Mouse (Mus musculus): Measurements from ENCODE around the gene H2-T24. TPM values are rescaled to one million over a fixed set of nuclear protein-coding genes. Genes with fewer than 3 reads are reported as not detected.
A peak's percentile ranks its signal among the peaks of the same experiment; 100 is the strongest.
"Not testable (repeated sequence)": the region's sequence is repeated elsewhere in the genome, so short reads cannot be mapped to it uniquely, and the experiment has no call there.

The H2-T24 gene
- polyA plus RNA-seq, 1 experiment from 2014 or later: 3.6 TPM

DNA sequence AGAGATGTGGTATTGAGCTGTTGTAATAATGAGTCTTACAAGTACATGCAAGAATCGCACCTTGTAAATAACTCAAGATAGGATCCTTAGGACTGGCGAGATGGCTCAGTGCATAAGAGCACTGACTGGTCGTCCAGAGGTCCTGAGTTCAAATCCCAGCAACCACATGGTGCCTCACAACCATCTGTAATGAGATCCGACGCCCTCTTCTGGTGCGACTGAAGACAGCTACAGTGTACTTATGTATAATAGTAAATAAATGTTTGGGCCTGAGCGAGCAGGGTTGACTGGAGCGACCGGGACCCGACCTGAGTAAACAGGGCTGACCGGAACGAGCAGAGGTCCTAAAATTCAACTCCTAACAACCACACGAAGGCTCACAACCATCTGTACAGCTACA is 15.8 kb upstream of the H2-T24 start:
- H3K27me3 ChIP-seq (ENCODE audit: control insufficient read depth, insufficient read depth, low read length); H3K36me3 ChIP-seq (ENCODE audit: control insufficient read depth, insufficient read depth, low read length); ATAC-seq (ENCODE audit: insufficient read depth, low FRiP score, low TSS enrichment); DNase-seq (ENCODE audit: low spot score); H3K4me3 ChIP-seq (ENCODE audit: low read depth, low read length); H3K4me1 ChIP-seq (ENCODE audit: control insufficient read depth, insufficient read depth, low read length); H3K9me3 ChIP-seq (ENCODE audit: control insufficient read depth, low read length); H3K27ac ChIP-seq (ENCODE audit: low read depth, low read length); H3K9ac ChIP-seq (ENCODE audit: low read length); H3K4me2 ChIP-seq (ENCODE audit: low read depth): not testable (repeated sequence)
- 86% methylated on average over 13 of the region's 13 CpGs for WGBS

DNA sequence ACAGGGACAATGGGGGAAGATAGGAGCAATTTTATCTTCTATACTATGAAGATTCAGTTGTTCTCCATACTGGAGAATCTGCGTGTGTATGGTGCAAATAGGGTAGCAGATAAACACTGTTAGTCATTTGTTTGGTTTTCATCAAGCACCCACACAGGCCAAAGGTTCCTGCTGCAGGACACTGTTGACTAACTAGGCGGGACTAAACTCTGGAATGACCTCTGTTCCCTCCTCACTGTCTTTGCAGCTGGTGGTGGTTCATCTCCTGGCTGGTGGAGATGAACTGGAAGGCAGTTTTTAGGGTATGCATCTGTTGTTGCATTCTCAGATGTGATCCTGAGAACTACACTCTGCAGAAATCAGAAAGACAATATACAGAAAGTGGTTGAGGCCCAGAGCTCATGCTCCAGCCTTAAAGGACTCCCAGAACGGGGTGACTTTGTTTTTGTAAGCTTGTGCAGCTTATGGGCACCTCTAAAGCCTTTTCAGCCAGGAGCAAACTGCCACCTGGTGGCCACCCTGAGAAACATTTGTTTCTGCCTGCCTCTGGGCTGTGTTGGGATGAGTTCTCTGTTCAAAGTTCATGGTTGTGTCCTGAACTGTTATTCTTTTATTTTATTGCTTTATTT is 14.8 kb upstream of the H2-T24 start:
- not testable (repeated sequence) for H3K27me3 ChIP-seq (ENCODE audit: control insufficient read depth, insufficient read depth, low read length); H3K4me2 ChIP-seq (ENCODE audit: low read depth); ATAC-seq (ENCODE audit: insufficient read depth, low FRiP score, low TSS enrichment); H3K36me3 ChIP-seq (ENCODE audit: control insufficient read depth, insufficient read depth, low read length); H3K4me3 ChIP-seq (ENCODE audit: low read depth, low read length); H3K4me1 ChIP-seq (ENCODE audit: control insufficient read depth, insufficient read depth, low read length); DNase-seq (ENCODE audit: low spot score); H3K9ac ChIP-seq (ENCODE audit: low read length); H3K27ac ChIP-seq (ENCODE audit: low read depth, low read length); H3K9me3 ChIP-seq (ENCODE audit: control insufficient read depth, low read length)
- 37% methylated on average over 3 of the region's 3 CpGs for WGBS

GRCm38 (mm10) chr17:36034524-36034923 is 14.2 kb upstream of the H2-T24 start:
- H3K4me1 ChIP-seq (ENCODE audit: control insufficient read depth, insufficient read depth, low read length); H3K4me2 ChIP-seq (ENCODE audit: low read depth); H3K9me3 ChIP-seq (ENCODE audit: control insufficient read depth, low read length); ATAC-seq (ENCODE audit: insufficient read depth, low FRiP score, low TSS enrichment); H3K27ac ChIP-seq (ENCODE audit: low read depth, low read length); H3K36me3 ChIP-seq (ENCODE audit: control insufficient read depth, insufficient read depth, low read length); DNase-seq (ENCODE audit: low spot score); H3K27me3 ChIP-seq (ENCODE audit: control insufficient read depth, insufficient read depth, low read length); H3K4me3 ChIP-seq (ENCODE audit: low read depth, low read length); H3K9ac ChIP-seq (ENCODE audit: low read length): not testable (repeated sequence)
- WGBS: 64% methylated on average over 3 of the region's 3 CpGs

GRCm38 (mm10) chr17:36032351-36032875 is 12.1 kb upstream of the H2-T24 start, which contains the start of gene H2-T23:
Gene H2-T23, minus strand, starts transcription at chr17:36032855.
- ATAC-seq (ENCODE audit: insufficient read depth, low FRiP score, low TSS enrichment); H3K4me1 ChIP-seq (ENCODE audit: control insufficient read depth, insufficient read depth, low read length); H3K9me3 ChIP-seq (ENCODE audit: control insufficient read depth, low read length); DNase-seq (ENCODE audit: low spot score); H3K27ac ChIP-seq (ENCODE audit: low read depth, low read length); H3K36me3 ChIP-seq (ENCODE audit: control insufficient read depth, insufficient read depth, low read length); H3K27me3 ChIP-seq (ENCODE audit: control insufficient read depth, insufficient read depth, low read length): not testable (repeated sequence)
- Histone ChIP-seq H3K4me2 (ENCODE audit: low read depth) (peak within 1 kb of the TSS; percentile 64), H3K9ac (ENCODE audit: low read length) (peak within 1 kb of the TSS; percentile 42), H3K4me3 (ENCODE audit: low read depth, low read length) (peak within 1 kb of the TSS; percentile 38)
- under 1% methylated on average over 25 of the region's 25 CpGs for WGBS

DNA sequence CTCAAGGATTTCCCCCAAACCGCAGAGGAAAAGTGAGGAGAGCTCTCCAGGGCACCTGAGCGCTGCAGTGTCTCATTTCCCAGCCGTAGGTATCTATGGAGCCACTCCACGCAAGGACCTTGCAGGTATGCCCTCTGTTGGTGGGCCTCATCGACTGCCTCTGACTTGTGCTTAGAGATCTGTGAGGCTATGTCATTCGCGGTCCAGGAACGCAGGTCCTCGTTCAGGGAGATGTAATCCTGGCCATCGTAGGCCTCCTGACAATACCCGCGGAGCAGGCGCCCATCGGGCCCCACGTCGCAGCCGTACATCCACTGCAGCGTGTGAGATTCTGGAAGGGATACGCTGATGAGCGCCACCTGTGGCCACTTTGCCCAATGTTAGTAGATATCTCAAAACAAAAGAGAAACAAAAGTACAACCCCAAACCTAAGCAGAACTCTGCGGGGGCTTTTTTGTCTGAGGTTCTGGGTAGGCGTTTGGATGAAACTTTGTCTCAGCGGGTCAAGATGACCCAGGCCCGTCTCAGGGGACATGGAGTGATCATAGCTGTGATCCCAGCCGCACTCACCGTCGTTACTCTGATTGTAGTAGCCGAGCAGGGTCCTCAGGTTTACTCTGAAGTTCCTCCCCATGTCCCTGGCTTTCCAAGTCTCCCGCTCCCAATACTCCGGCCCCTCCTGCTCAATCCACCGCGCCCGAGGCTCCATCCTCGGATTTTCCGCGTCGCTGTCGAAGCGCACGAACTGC is 11.4 kb upstream of the H2-T24 start:
- peak overlapping the region; percentile 38 for H3K4me3 ChIP-seq (ENCODE audit: low read depth, low read length)
- ATAC-seq (ENCODE audit: insufficient read depth, low FRiP score, low TSS enrichment): peak; percentile 37; the same call in 1 of the 2 replicates
- not testable (repeated sequence) for H3K36me3 ChIP-seq (ENCODE audit: control insufficient read depth, insufficient read depth, low read length); H3K4me1 ChIP-seq (ENCODE audit: control insufficient read depth, insufficient read depth, low read length); H3K27ac ChIP-seq (ENCODE audit: low read depth, low read length); H3K27me3 ChIP-seq (ENCODE audit: control insufficient read depth, insufficient read depth, low read length); H3K9me3 ChIP-seq (ENCODE audit: control insufficient read depth, low read length)
- peak overlapping the region; percentile 64 for H3K4me2 ChIP-seq (ENCODE audit: low read depth)
- H3K9ac ChIP-seq (ENCODE audit: low read length): peak overlapping the region; percentile 26
- 1% methylated on average over 39 of the region's 40 CpGs for WGBS
- peak; percentile 26 for DNase-seq (ENCODE audit: low spot score)

DNA sequence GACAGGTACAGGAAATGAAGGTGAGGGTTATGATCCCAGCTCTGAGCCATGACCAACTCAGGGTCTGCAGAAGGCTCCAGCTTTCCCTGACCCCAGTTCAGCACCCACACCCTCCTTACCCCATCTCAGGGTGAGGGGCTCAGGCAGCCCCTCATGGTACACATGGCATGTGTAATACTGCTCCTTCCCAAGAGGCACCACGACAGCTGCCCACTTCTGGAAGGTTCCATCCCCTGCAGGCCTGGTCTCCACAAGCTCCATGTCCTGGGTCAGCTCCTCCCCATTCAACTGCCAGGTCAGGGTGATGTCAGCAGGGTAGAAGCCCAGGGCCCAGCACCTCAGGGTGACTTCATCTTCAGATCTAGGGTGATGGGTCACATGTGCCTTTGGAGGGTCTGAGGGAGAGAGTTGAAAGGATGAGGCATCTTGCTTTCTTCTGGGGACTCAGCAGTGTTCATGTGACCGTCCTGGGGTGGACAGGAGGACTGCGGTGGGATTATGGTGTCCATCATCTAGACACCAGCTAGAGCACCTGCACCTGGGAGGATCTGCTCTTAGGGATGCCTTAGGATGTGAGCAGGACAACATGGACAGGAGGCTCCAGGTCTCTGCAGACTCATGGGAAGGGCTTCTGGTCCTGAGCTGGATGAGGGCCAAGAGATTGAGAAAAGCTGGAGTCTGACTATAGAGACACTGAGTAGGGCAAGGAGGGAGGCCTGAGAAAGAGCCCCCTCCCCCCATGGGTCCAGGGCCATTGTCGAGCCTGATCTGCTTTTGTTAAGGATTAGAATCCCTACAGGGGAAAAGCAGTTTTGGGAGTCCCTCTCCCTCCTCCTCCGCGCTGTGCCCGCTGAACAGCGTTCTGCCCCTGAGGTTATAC is 10.6 kb upstream of the H2-T24 start:
- 39% methylated on average over 8 of the region's 8 CpGs for WGBS

GRCm38 (mm10) chr17:36030046-36030702 is 9.8 kb upstream of the H2-T24 start:
- H3K27me3 ChIP-seq (ENCODE audit: control insufficient read depth, insufficient read depth, low read length); ATAC-seq (ENCODE audit: insufficient read depth, low FRiP score, low TSS enrichment); H3K9me3 ChIP-seq (ENCODE audit: control insufficient read depth, low read length); H3K4me3 ChIP-seq (ENCODE audit: low read depth, low read length); H3K9ac ChIP-seq (ENCODE audit: low read length); H3K27ac ChIP-seq (ENCODE audit: low read depth, low read length); DNase-seq (ENCODE audit: low spot score); H3K4me2 ChIP-seq (ENCODE audit: low read depth); H3K4me1 ChIP-seq (ENCODE audit: control insufficient read depth, insufficient read depth, low read length); H3K36me3 ChIP-seq (ENCODE audit: control insufficient read depth, insufficient read depth, low read length): not testable (repeated sequence)
- WGBS: 77% methylated on average over 2 of the region's 4 CpGs

More for the DNA sequence above, 10.6 kb upstream of the H2-T24 start:
- Histone ChIP-seq H3K4me2 (ENCODE audit: low read depth) (peak overlapping the region; percentile 64), H3K4me3 (ENCODE audit: low read depth, low read length) (peak overlapping the region; percentile 38; the same call in 1 of the 2 replicates)
- ATAC-seq (ENCODE audit: insufficient read depth, low FRiP score, low TSS enrichment); H3K9me3 ChIP-seq (ENCODE audit: control insufficient read depth, low read length); H3K9ac ChIP-seq (ENCODE audit: low read length); DNase-seq (ENCODE audit: low spot score); H3K36me3 ChIP-seq (ENCODE audit: control insufficient read depth, insufficient read depth, low read length); H3K27me3 ChIP-seq (ENCODE audit: control insufficient read depth, insufficient read depth, low read length); H3K4me1 ChIP-seq (ENCODE audit: control insufficient read depth, insufficient read depth, low read length); H3K27ac ChIP-seq (ENCODE audit: low read depth, low read length): not testable (repeated sequence)

Data from neural tube, embryonic 11.5 days (tissue).